Mouse (Mus musculus) bone marrow macrophage, adult 2 months (primary cell): Measurements from ENCODE around the gene Upp1.

Experiments
- CTCF ChIP-seq: IDR thresholded peaks from 2 replicates; pipeline ENCODE4 v1.5.1; 2012; ENCODE audit warnings: low read depth, mild to moderate bottlenecking, low read length, moderate library complexity
- POLR2A ChIP-seq: IDR thresholded peaks from 2 replicates; pipeline ENCODE4 v1.6.1; 2012; ENCODE audit warnings: mild to moderate bottlenecking, low read depth, low read length, borderline replicate concordance

- no peak for TF ChIP-seq CTCF
- TF ChIP-seq POLR2A: no peak
These were observed 1.8 kb upstream of the Upp1 start for GRCm38 (mm10) chr11:9116121-9116520.
